Mouse (Mus musculus) forebrain, embryonic 11.5 days (tissue): Measurements from ENCODE around the gene Cd24a. TPM values are rescaled to one million over a fixed set of nuclear protein-coding genes. Genes with fewer than 3 reads are reported as not detected.

ENCODE experiments used
- ATAC-seq: fragments of 200-750 bp; cut with Nextera tagmentation; replicated peaks from 2 replicates; pipeline ENCODE4 v1.8.0; 2017; ENCODE audit warnings: moderate TSS enrichment; ENCODE audit not compliant: low FRiP score
- DNase-seq: peaks from one replicate; pipeline ENCODE4 v3.0.0-alpha.2; 2017; ENCODE audit warnings: low spot score
- H3K27ac ChIP-seq: fragments of 300-500 bp; sonication (generic); 2 replicates; pipeline ENCODE4 v1.5.1; 2014; ENCODE audit warnings: low read depth, low read length
- H3K27me3 ChIP-seq: fragments of 300-500 bp; sonication (generic); 2 replicates; pipeline ENCODE4 v1.6.1; 2014; ENCODE audit warnings: mild to moderate bottlenecking, low read length, mixed read lengths; ENCODE audit not compliant: control insufficient read depth, insufficient read depth
- H3K36me3 ChIP-seq: fragments of 300-500 bp; sonication (generic); 2 replicates; pipeline ENCODE4 v1.6.1; 2014; ENCODE audit warnings: mild to moderate bottlenecking, low read length, moderate library complexity, mixed read lengths; ENCODE audit not compliant: control insufficient read depth, insufficient read depth
- H3K4me1 ChIP-seq: fragments of 300-500 bp; sonication (generic); replicated peaks from 2 replicates; pipeline ENCODE4 v1.6.1; 2014; ENCODE audit warnings: low read length, mixed read lengths; ENCODE audit not compliant: control insufficient read depth, insufficient read depth
- H3K4me2 ChIP-seq: fragments of 300-500 bp; sonication (generic); 2 replicates; pipeline ENCODE4 v1.6.1; 2014; ENCODE audit warnings: low read depth, mild to moderate bottlenecking, low read length, moderate library complexity, mixed read lengths; ENCODE audit not compliant: severe bottlenecking
- H3K4me3 ChIP-seq: fragments of 300-500 bp; sonication (generic); 2 replicates; pipeline ENCODE4 v1.5.1; 2014; ENCODE audit warnings: low read depth, low read length
- H3K9ac ChIP-seq: fragments of 300-500 bp; sonication (generic); 2 replicates; pipeline ENCODE4 v1.6.1; 2014; ENCODE audit warnings: low read length
- H3K9me3 ChIP-seq: fragments of 300-500 bp; sonication (generic); 2 replicates; pipeline ENCODE4 v1.6.1; 2016; ENCODE audit warnings: low read length, mixed read lengths; ENCODE audit not compliant: control insufficient read depth
- WGBS: fragments of 180-500 bp; shearing (Covaris S2); extraction: QIAGEN DNeasy Blood & Tissue Kit; methylation state at CpG from one replicate; pipeline ENCODE4 v1.1.7; 2014; 5-methylcytosine and 5-hydroxymethylcytosine counted together
- polyA plus RNA-seq: library from polyadenylated mRNA; unstranded; fragments of >200 nt; fragmentation: Nextera tagmentation; extraction: Ambion mirVana; gene quantifications from 2 replicates; pipeline ENCODE4 v1.2.1, GENCODE M21; 2014

Cd24a gene
- polyA plus RNA-seq, 1 experiment from 2014 or later: 364 TPM

DNA sequence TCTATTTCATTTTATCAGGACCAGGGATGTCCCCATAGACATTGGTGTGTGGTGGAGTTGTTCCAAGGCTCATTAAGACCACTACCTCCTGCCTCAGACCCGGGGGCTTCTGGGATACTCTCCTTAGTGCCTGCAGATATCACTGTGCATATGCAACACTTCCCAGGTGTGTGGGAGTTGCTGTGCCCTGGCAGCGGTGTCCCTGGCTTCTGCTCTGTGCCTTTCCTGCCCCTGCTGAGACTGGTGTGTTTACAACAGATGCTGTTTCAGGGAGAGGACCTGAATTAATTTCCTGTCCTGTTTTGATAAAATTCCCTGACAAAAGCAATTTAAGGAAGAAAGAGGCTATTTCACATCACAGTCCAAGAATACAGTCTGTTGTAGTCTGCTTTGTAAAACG, 27.2 kb upstream of the Cd24a start:
- DNase-seq (no peak), ATAC-seq (no peak)
- Histone ChIP-seq H3K36me3 (no peaks in the 10 kb centered on the region), H3K9ac (no peak overlapping the region), H3K4me2 (no peak overlapping the region), H3K9me3 (no peaks in the 10 kb centered on the region; the same call in 1 of the 2 replicates), H3K27me3 (no peaks in the 10 kb centered on the region), H3K4me1 (no peaks in the 10 kb centered on the region), H3K27ac (no peak overlapping the region), H3K4me3 (no peak overlapping the region)
- WGBS: 38% methylated on average over 3 of the region's 3 CpGs

DNA sequence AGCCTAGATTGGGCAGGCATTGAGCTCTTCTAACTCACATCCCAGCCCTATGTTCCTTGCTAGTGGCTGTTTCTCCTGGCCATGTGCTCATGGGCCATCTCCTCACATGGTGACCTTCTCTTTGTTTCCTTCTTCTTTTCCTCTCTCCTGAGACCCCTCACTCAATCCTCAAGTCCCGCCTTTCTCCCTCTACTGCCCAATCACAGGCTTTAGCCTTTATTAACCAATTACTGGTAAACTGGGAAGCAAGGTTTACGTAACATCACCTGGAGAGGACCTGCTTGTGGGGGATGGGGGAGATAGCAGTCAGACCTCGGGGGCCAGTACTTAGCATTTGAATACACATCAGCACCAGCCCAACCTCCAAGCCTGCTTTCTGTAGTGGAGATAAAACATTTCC, 26.7 kb upstream of the Cd24a start:
- 26% methylated on average over 3 of the region's 3 CpGs for WGBS
- no peak for DNase-seq
- no peak overlapping the region for H3K9ac ChIP-seq
- no peaks in the 10 kb centered on the region for H3K4me1 ChIP-seq
- no peak overlapping the region for H3K4me2 ChIP-seq
- no peaks in the 10 kb centered on the region for H3K27me3 ChIP-seq
- ATAC-seq: no peak
- H3K27ac ChIP-seq: no peak overlapping the region
- H3K9me3 ChIP-seq: no peaks in the 10 kb centered on the region; the same call in 1 of the 2 replicates
- H3K36me3 ChIP-seq: no peaks in the 10 kb centered on the region
- H3K4me3 ChIP-seq: no peak overlapping the region

DNA sequence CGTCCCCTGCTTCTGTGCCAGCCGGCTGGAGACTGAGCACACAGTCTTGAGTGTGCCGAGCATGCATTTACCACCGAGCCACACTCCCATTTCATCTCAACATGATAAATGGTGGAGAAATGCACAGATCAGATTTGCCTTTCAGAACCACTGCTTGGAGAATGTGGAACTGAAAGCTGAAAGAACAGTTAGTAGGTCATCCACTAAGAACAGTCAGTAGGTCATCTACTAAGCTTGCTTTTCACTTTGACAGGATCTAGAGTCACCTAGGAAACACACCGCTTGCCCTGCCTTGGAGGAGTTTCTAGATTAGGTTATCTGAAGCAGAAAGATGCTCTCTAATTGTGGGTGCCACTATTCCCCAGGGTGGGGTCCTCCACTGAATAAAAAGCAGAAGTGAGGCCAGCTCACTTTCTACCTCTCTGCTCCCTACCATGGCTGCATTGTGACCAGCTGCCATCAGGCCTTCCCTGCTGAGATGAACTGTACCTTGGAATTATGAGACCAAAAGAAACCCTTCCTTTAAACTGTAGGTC, 20.4 kb upstream of the Cd24a start:
- Histone ChIP-seq H3K4me2 (no peak overlapping the region), H3K36me3 (no peaks in the 10 kb centered on the region), H3K9ac (no peak overlapping the region), H3K4me1 (no peaks in the 10 kb centered on the region), H3K27ac (no peak overlapping the region), H3K9me3 (no peaks in the 10 kb centered on the region; the same call in 1 of the 2 replicates), H3K4me3 (no peak overlapping the region), H3K27me3 (no peaks in the 10 kb centered on the region)
- no peak for DNase-seq
- 90% methylated on average over 5 of the region's 5 CpGs for WGBS
- no peak for ATAC-seq

DNA sequence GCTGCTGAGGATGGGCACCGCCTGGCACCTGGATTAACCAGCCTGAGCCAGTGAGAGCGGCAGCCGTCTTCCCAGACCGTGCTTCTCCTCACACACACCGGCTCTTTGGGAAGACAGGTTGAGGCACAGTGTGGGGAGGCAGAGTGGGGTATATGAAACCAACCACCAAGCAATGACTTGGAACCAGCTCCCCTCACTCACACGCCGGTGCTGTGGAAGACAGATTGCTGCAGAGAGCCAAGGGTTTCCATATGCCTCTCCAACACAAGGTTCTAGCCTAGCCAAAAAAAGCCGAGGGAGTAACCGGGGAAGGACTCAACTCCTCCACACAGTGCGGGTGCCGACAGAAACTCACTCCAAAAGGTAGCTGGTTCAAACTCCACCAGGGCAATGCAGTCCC, 18.8 kb upstream of the Cd24a start:
- 77% methylated on average over 11 of the region's 11 CpGs for WGBS
- Histone ChIP-seq H3K9me3 (no peaks in the 10 kb centered on the region), H3K27ac (no peak overlapping the region), H3K4me3 (no peak overlapping the region), H3K9ac (no peak overlapping the region), H3K4me1 (no peaks in the 10 kb centered on the region), H3K36me3 (no peaks in the 10 kb centered on the region), H3K4me2 (no peak overlapping the region), H3K27me3 (no peaks in the 10 kb centered on the region)
- no peak for DNase-seq
- ATAC-seq: no peak

DNA sequence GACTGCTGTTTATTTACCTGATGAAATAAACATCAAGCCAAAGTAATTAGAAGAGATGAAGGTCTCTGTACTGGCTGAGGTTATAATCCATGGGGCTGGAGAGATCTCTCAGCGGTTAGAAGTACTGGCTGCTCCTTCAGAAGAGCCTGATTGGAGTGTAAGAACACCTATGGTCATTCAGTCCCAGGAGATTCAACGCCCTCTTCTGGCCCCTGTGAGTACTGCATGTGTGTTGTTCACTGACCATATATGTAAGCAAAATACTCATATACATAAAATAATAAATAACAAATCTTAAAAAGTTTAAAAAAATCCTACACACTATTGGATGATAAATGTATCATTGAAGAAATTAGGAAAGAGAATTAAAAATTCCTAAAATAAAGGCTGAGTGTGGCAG, 17.3 kb upstream of the Cd24a start:
- DNase-seq: no peak
- H3K4me2 ChIP-seq: no peak overlapping the region
- H3K27me3 ChIP-seq: no peaks in the 10 kb centered on the region
- no peaks in the 10 kb centered on the region for H3K9me3 ChIP-seq
- no peak overlapping the region for H3K4me3 ChIP-seq
- WGBS: 37% methylated on average over 2 of the region's 2 CpGs
- no peak overlapping the region for H3K9ac ChIP-seq
- ATAC-seq: no peak
- H3K27ac ChIP-seq: no peak overlapping the region
- H3K36me3 ChIP-seq: no peaks in the 10 kb centered on the region
- H3K4me1 ChIP-seq: no peaks in the 10 kb centered on the region

DNA sequence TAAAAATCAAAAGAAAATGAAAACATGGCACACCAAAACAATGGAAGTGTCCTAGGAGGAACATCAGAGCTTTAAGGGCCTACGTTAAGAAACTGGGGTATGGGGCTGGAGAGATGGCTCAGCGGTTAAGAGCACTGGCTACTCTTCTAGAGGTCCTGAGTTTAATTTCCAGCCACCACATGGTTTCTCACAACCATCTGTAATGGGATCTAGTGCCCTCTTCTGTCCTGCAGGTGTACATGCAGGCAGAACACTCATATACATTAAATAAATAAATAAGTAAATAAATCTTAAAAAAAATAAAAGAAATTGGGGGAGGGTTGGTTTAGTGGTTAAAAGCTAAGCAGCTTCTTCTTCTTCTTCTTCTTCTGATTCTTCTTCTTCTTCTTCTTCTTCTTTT, 16.8 kb upstream of the Cd24a start:
- ATAC-seq (no peak), DNase-seq (no peak)
- H3K27ac ChIP-seq: no peak overlapping the region
- H3K4me2 ChIP-seq: no peak overlapping the region
- no peaks in the 10 kb centered on the region for H3K4me1 ChIP-seq
- H3K4me3 ChIP-seq: no peak overlapping the region
- H3K27me3 ChIP-seq: no peaks in the 10 kb centered on the region
- H3K9ac ChIP-seq: no peak overlapping the region
- H3K9me3 ChIP-seq: no peaks in the 10 kb centered on the region
- 87% methylated on average over 2 of the region's 2 CpGs for WGBS
- no peaks in the 10 kb centered on the region for H3K36me3 ChIP-seq

DNA sequence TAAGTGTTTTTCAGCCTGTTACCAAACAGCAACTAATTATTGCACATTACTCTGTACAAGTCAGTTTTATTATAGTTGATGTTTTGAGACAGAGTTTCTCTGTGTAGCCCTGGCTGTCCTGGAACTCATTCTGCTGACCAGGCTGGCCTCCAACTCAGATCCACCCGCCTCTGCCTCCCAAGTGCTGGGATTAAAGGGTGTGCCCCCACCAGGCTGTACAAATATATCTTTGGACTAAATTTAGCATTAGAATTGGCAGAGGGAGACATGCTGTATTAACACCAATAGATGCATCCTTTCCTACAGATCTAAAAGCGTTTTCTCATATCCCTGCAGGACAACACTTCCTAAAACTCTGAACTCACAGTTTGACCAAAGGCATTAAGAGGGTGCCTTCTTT, 3.7 kb upstream of the Cd24a start:
- Histone ChIP-seq H3K27ac (no peak overlapping the region), H3K27me3 (peaks cover 6% of the 10 kb centered on the region), H3K9ac (no peak overlapping the region), H3K4me2 (no peak overlapping the region), H3K9me3 (peaks cover 5% of the 10 kb centered on the region; the same call in 1 of the 2 replicates), H3K4me1 (no peaks in the 10 kb centered on the region; the same call in 1 of the 2 replicates), H3K4me3 (no peak overlapping the region), H3K36me3 (no peaks in the 10 kb centered on the region)
- 85% methylated on average over 2 of the region's 2 CpGs for WGBS
- DNase-seq (no peak), ATAC-seq (no peak)

DNA sequence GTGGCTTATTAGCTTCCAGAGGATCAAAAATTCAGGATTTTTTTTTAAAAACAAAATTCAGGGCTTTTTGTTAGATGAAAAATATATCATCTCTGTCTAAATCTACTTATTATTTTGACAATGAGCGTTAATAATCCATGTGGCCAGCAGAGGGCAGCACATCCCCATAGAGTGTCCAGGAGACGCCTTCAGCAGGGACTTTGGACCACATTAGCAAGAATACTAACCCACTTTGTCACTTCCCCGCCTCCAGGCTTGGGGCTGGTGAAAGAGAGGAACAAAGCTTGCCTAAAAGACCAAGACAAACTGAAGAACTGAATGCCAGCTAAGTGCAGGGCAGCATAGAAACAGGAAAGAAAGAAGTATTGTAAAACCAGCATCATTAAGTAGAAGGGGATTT, 3.1 kb upstream of the Cd24a start:
- Histone ChIP-seq H3K36me3 (no peaks in the 10 kb centered on the region), H3K27ac (no peak overlapping the region), H3K4me2 (no peak overlapping the region)

DNA sequence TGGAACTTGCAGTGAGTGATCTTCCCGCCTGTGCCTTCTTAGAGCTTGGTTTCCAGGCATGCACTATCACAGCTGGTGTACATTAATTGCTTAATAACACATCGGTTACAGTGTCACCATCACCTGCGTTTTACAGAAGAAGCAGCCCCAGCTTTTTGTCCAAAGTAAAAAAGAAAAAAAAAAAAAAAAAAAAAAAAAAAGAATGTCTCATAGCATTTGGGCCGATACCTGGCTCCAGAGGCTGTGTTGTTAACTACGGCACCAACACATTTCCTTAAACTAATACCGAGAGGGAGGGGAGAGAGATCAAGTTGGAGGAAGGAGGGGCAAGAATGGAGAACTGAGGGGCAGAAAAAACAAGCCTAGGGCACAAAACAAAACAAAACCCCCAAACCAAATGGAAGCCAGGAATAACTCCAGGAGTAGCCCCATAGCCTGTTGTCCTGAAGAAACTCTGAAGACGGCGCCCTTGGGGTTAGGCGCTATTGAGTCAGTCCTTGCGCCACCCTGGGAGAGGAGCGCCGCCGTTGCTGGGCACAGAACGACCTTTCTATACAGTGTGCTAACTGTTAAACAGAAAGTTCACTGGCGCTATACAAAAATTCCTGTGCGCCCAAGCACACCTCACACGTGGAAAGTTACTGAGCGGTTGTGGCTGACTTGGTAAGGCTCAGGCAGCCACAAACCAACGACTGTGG, 636 bp upstream of the Cd24a start:
- Histone ChIP-seq H3K9me3 (no peaks in the 10 kb centered on the region), H3K27ac (no peak overlapping the region), H3K4me2 (peak overlapping the region; percentile 84), H3K27me3 (peaks cover 6% of the 10 kb centered on the region), H3K9ac (peak overlapping the region; percentile 95; the same call in 1 of the 2 replicates), H3K4me1 (peaks cover 1% of the 10 kb centered on the region; the same call in 1 of the 2 replicates), H3K4me3 (peak overlapping the region; percentile 19; the same call in 1 of the 2 replicates), H3K36me3 (no peaks in the 10 kb centered on the region; the same call in 1 of the 2 replicates)
- peak; percentile 72 for DNase-seq
- WGBS: 17% methylated on average over 19 of the region's 19 CpGs
- ATAC-seq: no peak

More for the DNA sequence above, 3.1 kb upstream of the Cd24a start:
- Histone ChIP-seq H3K4me3 (no peak overlapping the region), H3K9ac (no peak overlapping the region), H3K9me3 (peaks cover 5% of the 10 kb centered on the region; the same call in 1 of the 2 replicates), H3K27me3 (peaks cover 6% of the 10 kb centered on the region), H3K4me1 (no peaks in the 10 kb centered on the region; the same call in 1 of the 2 replicates)
- WGBS: 0% methylated on average over 3 of the region's 3 CpGs
- no peak for ATAC-seq
- DNase-seq: peak; percentile 84
